Mouse (Mus musculus) retina, postnatal 1 day (tissue): ENCODE measurements around the gene Fetub.

Source experiments
- DNase-seq: peaks from one replicate; pipeline ENCODE4 v3.0.0-alpha.2; 2012

The Fetub gene

GRCm38 (mm10) chr16:22967383-22968030 lies 49.4 kb downstream of the Fetub start:
- no peak for DNase-seq
